Mouse (Mus musculus) intestine, postnatal 0 days (tissue): ENCODE measurements at regions not wholly inside any gene's neighbourhood (a gene's known extent, or its start where the extent isn't known, plus 50 kb on each side); places are given as distances from the start of the nearest gene placed in this dataset.

Source experiments
- ATAC-seq: fragments of 200-750 bp; cut with Nextera tagmentation; 2 replicates; pipeline ENCODE4 v1.8.0; 2017; ENCODE audit warnings: mild to moderate bottlenecking, moderate TSS enrichment, moderate library complexity
- H3K27ac ChIP-seq: fragments of 300-500 bp; sonication (generic); 2 replicates; pipeline ENCODE4 v1.5.1; 2014; ENCODE audit warnings: mild to moderate bottlenecking, low read depth, low read length, moderate library complexity
- H3K27me3 ChIP-seq: fragments of 300-500 bp; sonication (generic); replicated peaks from 2 replicates; pipeline ENCODE4 v1.6.1; 2014; ENCODE audit warnings: low read length, mixed read lengths; ENCODE audit not compliant: control insufficient read depth, insufficient read depth
- H3K36me3 ChIP-seq: fragments of 300-500 bp; sonication (generic); 2 replicates; pipeline ENCODE4 v1.6.1; 2014; ENCODE audit warnings: mild to moderate bottlenecking, moderate library complexity; ENCODE audit not compliant: control insufficient read depth, insufficient read depth
- H3K4me1 ChIP-seq: fragments of 300-500 bp; sonication (generic); replicated peaks from 2 replicates; pipeline ENCODE4 v1.6.1; 2014; ENCODE audit warnings: antibody characterized with exemption, low read length, mixed read lengths; ENCODE audit not compliant: control insufficient read depth, insufficient read depth
- H3K4me2 ChIP-seq: fragments of 300-500 bp; sonication (generic); replicated peaks from 2 replicates; pipeline ENCODE4 v1.6.1; 2014; ENCODE audit warnings: low read depth, mild to moderate bottlenecking, moderate library complexity
- H3K4me3 ChIP-seq: fragments of 300-500 bp; sonication (generic); 2 replicates; pipeline ENCODE4 v1.5.1; 2014; ENCODE audit warnings: low read depth, low read length
- H3K9ac ChIP-seq: fragments of 300-500 bp; sonication (generic); 2 replicates; pipeline ENCODE4 v1.6.1; 2014; ENCODE audit warnings: mild to moderate bottlenecking, low read depth, low read length
- H3K9me3 ChIP-seq: fragments of 300-500 bp; sonication (generic); 2 replicates; pipeline ENCODE4 v1.6.1; 2016; ENCODE audit warnings: mixed run types; ENCODE audit not compliant: control insufficient read depth
- CTCF ChIP-seq: sonication (generic); IDR thresholded peaks from 2 replicates; pipeline ENCODE4 v1.5.1; 2016; ENCODE audit warnings: low read depth, mild to moderate bottlenecking, control low read depth, antibody characterized with exemption, moderate library complexity
- WGBS: fragments of 180-500 bp; shearing (Covaris S2); extraction: QIAGEN DNeasy Blood & Tissue Kit; methylation state at CpG from one replicate; pipeline ENCODE4 v1.1.7; 2014; 5-methylcytosine and 5-hydroxymethylcytosine counted together

DNA sequence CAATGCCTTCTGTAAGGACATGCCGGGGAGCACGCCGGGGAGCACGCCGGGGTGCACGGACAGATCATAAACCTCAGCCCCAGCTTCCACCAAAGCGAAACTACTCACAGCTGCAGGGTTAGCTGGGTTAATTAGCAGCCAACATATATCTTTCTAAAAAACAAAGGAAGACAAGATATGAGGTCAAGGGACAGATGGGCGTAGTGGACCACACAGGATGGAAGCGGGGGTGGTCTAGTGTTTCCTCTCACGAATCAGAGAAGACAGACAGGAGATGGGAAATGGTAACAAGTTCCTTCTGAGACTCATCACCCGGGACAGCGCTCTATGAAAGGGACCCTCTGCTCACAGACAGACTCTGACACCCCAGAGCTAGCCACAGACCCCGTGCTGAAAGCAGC is 60.0 kb upstream of the Ajap1 start:
- WGBS = 47% methylated on average over 13 of the region's 13 CpGs

DNA sequence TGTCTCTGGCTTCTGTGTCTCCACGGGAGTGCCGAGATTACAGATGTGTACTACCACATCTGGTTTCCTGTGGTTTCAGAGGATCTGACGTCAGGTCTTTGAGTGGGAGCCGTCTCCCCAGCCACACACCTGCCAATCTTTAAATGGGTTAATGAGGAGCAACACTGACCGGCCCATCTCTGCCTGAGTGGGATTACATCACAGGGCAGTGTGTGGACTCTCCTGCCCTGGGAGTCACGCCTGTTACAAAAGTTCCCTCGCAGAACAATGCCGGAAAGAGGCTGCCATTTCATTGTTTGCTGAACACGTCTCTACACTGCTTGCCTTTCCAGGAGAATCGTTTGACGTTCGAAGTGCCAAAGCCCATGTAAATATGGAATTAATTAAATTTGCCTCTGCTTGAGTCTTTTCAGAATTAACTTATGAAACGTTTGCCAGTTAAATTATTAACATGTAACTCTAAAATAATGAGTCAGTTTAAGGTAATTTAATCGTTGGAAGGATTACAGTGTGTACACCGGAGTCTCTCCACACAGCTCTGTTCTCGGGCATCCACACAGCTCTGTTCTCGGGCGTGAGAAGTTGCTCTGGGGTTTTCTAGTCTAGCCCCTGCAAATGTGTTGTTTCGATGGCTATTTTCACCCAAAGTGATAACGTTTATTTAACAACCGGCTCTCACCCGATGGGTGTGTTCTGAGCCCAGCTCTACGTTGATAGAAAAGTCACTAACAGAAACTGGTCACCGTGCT is 61.5 kb upstream of the Ajap1 start:
- no peaks in the 10 kb centered on the region for H3K4me1 ChIP-seq
- H3K9me3 ChIP-seq = no peaks in the 10 kb centered on the region
- H3K27me3 ChIP-seq = no peaks in the 10 kb centered on the region
- H3K27ac ChIP-seq = no peak overlapping the region
- no peak overlapping the region for H3K4me3 ChIP-seq
- no peak for TF ChIP-seq CTCF
- H3K9ac ChIP-seq = no peak overlapping the region
- H3K4me2 ChIP-seq = no peak overlapping the region
- WGBS = 33% methylated on average over 24 of the region's 24 CpGs
- no peak for ATAC-seq
- H3K36me3 ChIP-seq = no peaks in the 10 kb centered on the region

More for the DNA sequence above, 60.0 kb upstream of the Ajap1 start:
- TF ChIP-seq CTCF = no peak
- Histone ChIP-seq H3K27ac (no peak overlapping the region), H3K4me1 (no peaks in the 10 kb centered on the region), H3K9ac (no peak overlapping the region), H3K4me3 (no peak overlapping the region), H3K36me3 (no peaks in the 10 kb centered on the region), H3K27me3 (no peaks in the 10 kb centered on the region), H3K4me2 (no peak overlapping the region), H3K9me3 (no peaks in the 10 kb centered on the region)
- no peak for ATAC-seq

DNA sequence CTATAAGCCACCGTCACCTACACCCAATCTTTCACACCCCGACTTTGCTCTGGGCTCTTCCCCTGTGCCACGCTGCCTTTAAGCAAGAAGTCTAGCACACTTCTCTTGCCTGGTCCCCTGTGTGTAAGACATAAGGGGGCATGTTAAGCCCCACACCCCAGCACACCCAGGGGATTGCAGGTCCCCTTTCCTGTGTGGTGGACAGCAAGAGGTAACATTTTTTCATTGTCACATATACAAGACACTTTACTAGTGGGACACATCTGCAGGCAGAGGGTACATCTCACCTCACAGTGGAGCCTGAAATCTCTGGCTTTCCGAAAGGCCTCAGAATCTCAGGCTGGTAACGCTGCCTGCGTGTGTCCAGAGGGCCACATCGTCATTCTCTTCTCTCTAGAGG is 64.1 kb upstream of the Ajap1 start:
- no peak for TF ChIP-seq CTCF
- no peak overlapping the region for H3K9ac ChIP-seq
- no peaks in the 10 kb centered on the region for H3K4me1 ChIP-seq
- WGBS = 88% methylated on average over 7 of the region's 7 CpGs
- no peak for ATAC-seq
- no peaks in the 10 kb centered on the region for H3K27me3 ChIP-seq
- H3K27ac ChIP-seq = no peak overlapping the region
- no peaks in the 10 kb centered on the region for H3K36me3 ChIP-seq
- H3K9me3 ChIP-seq = no peaks in the 10 kb centered on the region
- H3K4me2 ChIP-seq = no peak overlapping the region
- no peak overlapping the region for H3K4me3 ChIP-seq

DNA sequence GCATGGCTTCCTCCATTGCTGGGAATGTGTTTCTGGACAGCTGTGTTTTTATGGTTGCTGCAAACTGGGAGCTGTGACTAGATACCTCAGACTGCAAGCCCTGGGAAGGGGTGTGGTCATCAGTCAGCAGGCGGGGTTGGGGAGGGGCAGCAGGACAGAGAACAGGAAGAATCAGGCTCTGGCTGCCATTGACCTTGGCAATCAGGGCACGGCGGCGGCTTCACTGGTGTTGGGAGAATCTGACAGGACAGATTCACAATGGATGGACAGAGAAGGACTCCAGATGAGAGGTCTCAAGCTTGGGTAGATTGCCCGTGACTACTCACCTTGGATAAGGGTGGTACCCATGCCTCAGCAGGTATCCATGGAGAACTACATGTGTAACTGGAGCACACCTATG is 64.5 kb upstream of the Ajap1 start:
- no peak for ATAC-seq
- TF ChIP-seq CTCF = no peak
- H3K4me1 ChIP-seq = no peaks in the 10 kb centered on the region
- no peak overlapping the region for H3K4me2 ChIP-seq
- H3K9me3 ChIP-seq = no peaks in the 10 kb centered on the region
- no peak overlapping the region for H3K27ac ChIP-seq
- H3K4me3 ChIP-seq = no peak overlapping the region
- H3K9ac ChIP-seq = no peak overlapping the region
- WGBS = 84% methylated on average over 5 of the region's 5 CpGs
- H3K27me3 ChIP-seq = no peaks in the 10 kb centered on the region
- no peaks in the 10 kb centered on the region for H3K36me3 ChIP-seq

DNA sequence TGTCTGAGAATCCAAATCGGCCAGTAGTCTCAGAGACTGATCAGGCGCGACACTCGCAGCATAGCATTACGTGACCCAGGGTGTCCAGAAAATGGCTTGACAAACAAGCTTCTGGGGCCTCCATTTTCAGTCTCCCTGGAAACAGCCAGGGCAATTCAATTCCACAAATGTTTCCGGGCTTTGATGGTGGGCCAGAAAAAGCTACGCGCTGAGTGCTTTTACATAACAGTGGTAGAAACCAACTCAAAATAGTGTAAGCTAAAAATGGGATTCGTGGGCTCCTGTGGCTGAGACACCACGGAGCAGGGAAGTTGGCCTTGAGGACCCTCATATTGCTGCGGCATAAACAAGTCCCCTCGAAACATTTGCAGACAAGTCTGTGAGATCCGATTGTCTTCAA is 65.3 kb upstream of the Ajap1 start:
- ATAC-seq = no peak
- Histone ChIP-seq H3K36me3 (no peaks in the 10 kb centered on the region), H3K4me1 (no peaks in the 10 kb centered on the region), H3K4me3 (no peak overlapping the region), H3K9ac (no peak overlapping the region), H3K4me2 (no peak overlapping the region), H3K9me3 (no peaks in the 10 kb centered on the region), H3K27me3 (no peaks in the 10 kb centered on the region), H3K27ac (no peak overlapping the region)
- 84% methylated on average over 13 of the region's 13 CpGs for WGBS
- no peak for TF ChIP-seq CTCF

DNA sequence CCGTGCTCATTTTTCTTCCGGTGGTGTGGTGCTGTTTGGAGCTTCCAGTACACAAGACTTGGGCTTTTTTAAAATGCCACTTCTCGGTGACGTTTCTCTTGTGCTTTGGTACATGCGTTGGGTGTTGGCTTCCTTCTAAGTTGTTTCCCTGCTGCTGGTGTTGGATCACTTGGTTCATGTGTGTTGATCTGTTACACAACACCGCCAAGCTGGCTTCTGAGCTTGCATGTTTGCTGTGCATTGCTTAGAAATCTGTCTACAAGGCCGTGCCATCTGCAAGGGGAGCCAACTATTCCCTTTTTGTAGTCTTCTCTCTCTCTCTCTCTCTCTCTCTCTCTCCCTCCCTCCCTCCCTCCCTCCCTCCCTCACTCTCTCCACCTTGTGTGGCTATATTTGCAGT is 68.7 kb upstream of the Ajap1 start:
- Histone ChIP-seq H3K4me2 (no peak overlapping the region), H3K27ac (no peak overlapping the region), H3K4me1 (no peaks in the 10 kb centered on the region), H3K9me3 (no peaks in the 10 kb centered on the region), H3K36me3 (no peaks in the 10 kb centered on the region), H3K27me3 (no peaks in the 10 kb centered on the region), H3K4me3 (no peak overlapping the region), H3K9ac (no peak overlapping the region)
- ATAC-seq = no peak
- WGBS = 93% methylated on average over 7 of the region's 7 CpGs
- no peak for TF ChIP-seq CTCF

DNA sequence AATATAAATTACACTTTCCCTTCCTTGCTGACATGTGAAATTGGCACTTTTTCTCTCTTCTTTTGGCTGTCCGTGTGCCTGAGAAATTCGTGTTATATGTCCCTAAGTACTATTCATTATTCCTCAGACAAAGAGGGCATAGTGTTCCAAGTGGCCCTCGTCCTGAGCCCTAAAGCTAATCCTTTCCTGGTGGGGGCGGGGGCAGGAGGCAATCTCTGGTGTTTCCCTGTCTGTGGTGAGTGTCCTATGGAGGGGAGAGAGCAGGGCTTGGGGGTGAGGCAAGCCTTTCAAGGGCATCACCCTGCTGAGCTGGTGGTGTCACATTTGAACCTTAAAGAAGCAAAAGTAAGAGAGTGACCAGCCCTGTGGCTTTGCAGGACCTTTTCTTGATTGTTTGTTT is 69.9 kb upstream of the Ajap1 start:
- Histone ChIP-seq H3K9me3 (no peaks in the 10 kb centered on the region), H3K9ac (no peak overlapping the region), H3K36me3 (no peaks in the 10 kb centered on the region), H3K4me2 (no peak overlapping the region), H3K4me1 (no peaks in the 10 kb centered on the region), H3K27me3 (no peaks in the 10 kb centered on the region), H3K4me3 (no peak overlapping the region), H3K27ac (no peak overlapping the region)
- no peak for ATAC-seq
- 57% methylated on average over 4 of the region's 4 CpGs for WGBS
- no peak for TF ChIP-seq CTCF
